Mouse (Mus musculus) ES-Bruce4 (cell line): ENCODE data around the gene Olfr1394. TPM values are rescaled to one million over a fixed set of nuclear protein-coding genes. Genes with fewer than 3 reads are reported as not detected.

Experiments
- H3K27ac ChIP-seq: 2 replicates; pipeline ENCODE4 v1.5.1; 2012; ENCODE audit warnings: low read length, inconsistent platforms; ENCODE audit not compliant: insufficient read depth
- H3K27me3 ChIP-seq: 2 replicates; pipeline ENCODE4 v1.6.1; 2012; ENCODE audit warnings: mild to moderate bottlenecking, low read length, inconsistent platforms; ENCODE audit not compliant: control insufficient read depth, poor library complexity, insufficient read depth, severe bottlenecking
- H3K36me3 ChIP-seq: 2 replicates; pipeline ENCODE4 v1.6.1; 2012; ENCODE audit warnings: inconsistent platforms, mild to moderate bottlenecking, low read length, moderate library complexity; ENCODE audit not compliant: control insufficient read depth, poor library complexity, insufficient read depth, severe bottlenecking
- H3K4me1 ChIP-seq: one replicate; pipeline ENCODE4 v1.8.1; 2011; ENCODE audit warnings: low read length; ENCODE audit not compliant: control insufficient read depth, insufficient read depth
- H3K4me3 ChIP-seq: 2 replicates; pipeline ENCODE4 v1.5.1; 2011; ENCODE audit warnings: low read depth, mild to moderate bottlenecking, low read length
- H3K9ac ChIP-seq: 2 replicates; pipeline ENCODE4 v1.6.1; 2012; ENCODE audit warnings: low read depth, mild to moderate bottlenecking, inconsistent platforms; ENCODE audit not compliant: poor library complexity, severe bottlenecking
- H3K9me3 ChIP-seq: replicated peaks from 2 replicates; pipeline ENCODE4 v1.6.1; 2012; ENCODE audit warnings: mild to moderate bottlenecking, low read length, inconsistent platforms; ENCODE audit not compliant: control insufficient read depth, poor library complexity, insufficient read depth, severe bottlenecking
- CTCF ChIP-seq: IDR thresholded peaks from one replicate; pipeline ENCODE4 v1.8.1; 2011; ENCODE audit warnings: low read depth, low read length
- EP300 ChIP-seq: IDR thresholded peaks from 2 replicates; pipeline ENCODE4 v1.6.1; 2011; ENCODE audit warnings: low read depth, low read length; ENCODE audit not compliant: insufficient read depth
- POLR2A ChIP-seq: IDR thresholded peaks from one replicate; pipeline ENCODE4 v1.8.1; 2011; ENCODE audit warnings: low read length; ENCODE audit not compliant: insufficient read depth
- polyA plus RNA-seq: library from polyadenylated mRNA; stranded (reverse); fragments of >200 nt; gene quantifications from 2 replicates; pipeline ENCODE4 v1.2.4, GENCODE M21; 2011; ENCODE audit warnings: low read depth; ENCODE audit not compliant: missing spikeins, insufficient read depth, insufficient read length

Olfr1394 gene
- polyA plus RNA-seq, 1 experiment, result not detected

DNA sequence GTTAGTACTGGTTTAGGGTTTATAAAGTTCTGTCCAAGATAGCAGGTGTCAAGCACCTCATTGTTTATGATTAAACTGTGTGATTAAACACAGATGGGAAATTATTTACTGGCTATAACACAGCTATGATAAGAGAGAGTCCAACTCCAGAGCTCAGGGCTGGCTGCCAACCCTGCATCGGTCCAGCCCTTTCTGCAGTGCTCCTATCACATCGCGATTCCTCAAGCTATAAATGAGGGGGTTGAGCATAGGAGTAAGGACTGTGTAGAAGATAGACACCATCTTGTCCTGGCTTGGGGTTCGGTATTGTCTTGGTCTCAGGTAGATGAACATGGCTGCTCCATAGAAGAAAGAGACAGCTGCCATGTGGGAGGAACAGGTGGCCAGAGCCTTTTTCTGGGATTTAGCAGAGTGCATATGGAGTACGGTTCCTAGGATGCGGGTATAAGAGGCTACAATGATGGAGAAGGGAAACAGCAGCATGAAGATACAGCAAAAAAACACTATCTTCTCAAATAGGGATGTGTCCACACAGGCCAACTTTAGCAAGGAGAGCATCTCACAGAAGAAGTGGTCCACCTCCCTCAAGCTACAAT is 41.5 kb upstream of the Olfr1394 start:
- peaks cover 1% of the 10 kb centered on the region; the same call in 1 of the 2 replicates for H3K27me3 ChIP-seq
- no peak overlapping the region for H3K9ac ChIP-seq
- no peaks in the 10 kb centered on the region for H3K36me3 ChIP-seq
- no peaks in the 10 kb centered on the region for H3K9me3 ChIP-seq
- TF ChIP-seq POLR2A (no peak), CTCF (no peak), EP300 (no peak)
- no peak overlapping the region for H3K27ac ChIP-seq
- H3K4me3 ChIP-seq, result no peak overlapping the region
- H3K4me1 ChIP-seq, result no peaks in the 10 kb centered on the region

GRCm38 (mm10) chr11:49114158-49114557 is 40.0 kb upstream of the Olfr1394 start:
- H3K9ac ChIP-seq, result no peak overlapping the region
- H3K27ac ChIP-seq, result no peak overlapping the region
- TF ChIP-seq EP300 (no peak), POLR2A (no peak), CTCF (no peak)
- H3K4me3 ChIP-seq, result no peak overlapping the region
- no peaks in the 10 kb centered on the region for H3K9me3 ChIP-seq
- H3K27me3 ChIP-seq, result peaks cover 1% of the 10 kb centered on the region; the same call in 1 of the 2 replicates
- no peaks in the 10 kb centered on the region for H3K36me3 ChIP-seq
- no peaks in the 10 kb centered on the region for H3K4me1 ChIP-seq

- H3K9ac ChIP-seq, result no peak within 1 kb of the TSS
- TF ChIP-seq POLR2A, result no peak
- TF ChIP-seq CTCF, result no peak
- no peak for TF ChIP-seq EP300
- H3K9me3 ChIP-seq, result no peaks in the 10 kb centered on the region
- H3K27ac ChIP-seq, result no peak within 1 kb of the TSS
- peaks cover 1% of the 10 kb centered on the region; the same call in 1 of the 2 replicates for H3K27me3 ChIP-seq
- H3K4me3 ChIP-seq, result no peak within 1 kb of the TSS
- H3K4me1 ChIP-seq, result no peaks in the 10 kb centered on the region
- no peaks in the 10 kb centered on the region for H3K36me3 ChIP-seq
Observed at GRCm38 (mm10) chr11:49114774-49115173, 39.4 kb upstream of the Olfr1394 start, which contains the start of gene Olfr1396. TSS of gene Olfr1396 (minus strand) at chr11:49114874.

- TF ChIP-seq POLR2A (no peak), EP300 (no peak), CTCF (no peak)
- Histone ChIP-seq H3K9ac (no peak overlapping the region), H3K27me3 (no peaks in the 10 kb centered on the region), H3K4me3 (no peak overlapping the region), H3K36me3 (no peaks in the 10 kb centered on the region), H3K4me1 (no peaks in the 10 kb centered on the region), H3K27ac (no peak overlapping the region), H3K9me3 (no peaks in the 10 kb centered on the region; the same call in 1 of the 2 replicates)
Observed at GRCm38 (mm10) chr11:49119635-49120034, 34.5 kb upstream of the Olfr1394 start.

DNA sequence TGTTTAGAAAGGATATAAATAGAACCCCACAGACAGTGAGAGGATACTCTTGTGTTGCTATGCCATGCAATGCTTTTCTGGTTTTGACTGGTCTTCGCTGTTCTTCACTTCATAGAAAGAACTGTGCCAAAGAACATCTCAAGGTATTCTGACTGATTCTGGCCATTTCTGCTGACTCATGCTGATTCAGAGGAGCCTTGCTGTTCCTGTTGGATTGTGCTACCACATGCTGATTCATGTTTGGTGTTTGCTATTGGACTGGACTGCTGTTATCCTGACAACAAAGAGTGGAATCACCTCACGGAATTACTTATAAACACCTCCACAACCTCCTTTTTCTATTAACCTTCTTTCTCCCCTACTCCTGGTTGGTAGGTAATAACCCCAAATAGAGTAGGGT is 30.0 kb upstream of the Olfr1394 start:
- no peaks in the 10 kb centered on the region for H3K4me1 ChIP-seq
- no peak overlapping the region for H3K9ac ChIP-seq
- H3K9me3 ChIP-seq, result no peaks in the 10 kb centered on the region; the same call in 1 of the 2 replicates
- H3K4me3 ChIP-seq, result no peak overlapping the region
- H3K27ac ChIP-seq, result no peak overlapping the region; the same call in 1 of the 2 replicates
- H3K27me3 ChIP-seq, result no peaks in the 10 kb centered on the region
- no peaks in the 10 kb centered on the region for H3K36me3 ChIP-seq
- TF ChIP-seq CTCF (no peak), POLR2A (no peak), EP300 (no peak)

- no peak within 1 kb of the TSS for H3K27ac ChIP-seq
- peaks cover 1% of the 10 kb centered on the region; the same call in 1 of the 2 replicates for H3K27me3 ChIP-seq
- H3K4me1 ChIP-seq, result no peaks in the 10 kb centered on the region
- no peak within 1 kb of the TSS for H3K4me3 ChIP-seq
- no peaks in the 10 kb centered on the region for H3K36me3 ChIP-seq
- TF ChIP-seq POLR2A (no peak), EP300 (no peak), CTCF (no peak)
- H3K9ac ChIP-seq, result no peak within 1 kb of the TSS
- no peaks in the 10 kb centered on the region for H3K9me3 ChIP-seq
Observed at GRCm38 (mm10) chr11:49141974-49142373, 12.2 kb upstream of the Olfr1394 start, which contains the start of gene Olfr1395. TSS of gene Olfr1395 (plus strand) at chr11:49142274.
